Mouse (Mus musculus) olfactory bulb, adult 2 months (tissue): ENCODE data around the gene Hcls1. TPM values are rescaled to one million over a fixed set of nuclear protein-coding genes. Genes with fewer than 3 reads are reported as not detected.

ENCODE experiments used
- H3K27ac ChIP-seq: fragments of 200-500 bp; 2 replicates; pipeline ENCODE4 v1.5.1; 2012; ENCODE audit warnings: low read depth, low read length; ENCODE audit not compliant: insufficient read depth
- H3K4me1 ChIP-seq: fragments of 200-500 bp; 2 replicates; pipeline ENCODE4 v1.6.1; 2012; ENCODE audit warnings: low read length; ENCODE audit not compliant: control insufficient read depth, insufficient read depth
- H3K4me3 ChIP-seq: fragments of 200-500 bp; 2 replicates; pipeline ENCODE4 v1.5.1; 2012; ENCODE audit warnings: mild to moderate bottlenecking, low read depth, low read length, moderate library complexity; ENCODE audit not compliant: insufficient read depth
- CTCF ChIP-seq: fragments of 200-500 bp; IDR thresholded peaks from 2 replicates; pipeline ENCODE4 v1.5.1; 2012; ENCODE audit warnings: low read depth, mild to moderate bottlenecking, low read length, moderate library complexity; ENCODE audit not compliant: insufficient read depth
- POLR2A ChIP-seq: fragments of 200-500 bp; IDR thresholded peaks from 2 replicates; pipeline ENCODE4 v1.6.1; 2012; ENCODE audit warnings: mild to moderate bottlenecking, low read depth, low read length, moderate library complexity; ENCODE audit not compliant: insufficient read depth
- WGBS: fragments of 180-500 bp; shearing (Covaris S2); methylation state at CpG from one replicate; pipeline ENCODE4 v1.1.7; 2018; 5-methylcytosine and 5-hydroxymethylcytosine counted together
- polyA plus RNA-seq: library from polyadenylated mRNA; stranded (reverse); fragments of >200 nt; gene quantifications from 2 replicates; pipeline ENCODE4 v1.2.4, GENCODE M21; 2012; ENCODE audit warnings: low replicate concordance; ENCODE audit not compliant: missing spikeins, insufficient read depth, insufficient read length

Gene Hcls1
- polyA plus RNA-seq, 1 experiment, result 152 TPM

DNA sequence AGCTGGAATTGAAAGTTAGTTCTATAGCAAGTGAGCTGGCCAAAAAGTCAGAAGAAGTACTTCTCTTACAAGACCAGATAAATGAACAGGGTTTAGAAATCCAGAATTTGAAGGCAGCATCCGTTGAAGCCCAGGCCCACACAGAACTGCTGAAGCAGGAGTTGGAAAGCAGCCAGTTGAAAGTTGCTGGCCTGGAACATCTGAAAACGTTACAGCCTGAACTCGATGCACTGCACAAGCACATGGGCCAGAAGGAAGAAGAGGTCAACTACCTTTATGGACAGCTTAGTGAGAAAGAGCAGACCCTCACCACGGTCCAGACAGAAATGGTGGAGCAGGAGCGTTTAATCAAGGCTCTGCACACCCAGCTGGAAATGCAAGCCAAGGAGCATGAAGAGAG is 20.6 kb upstream of the Hcls1 start:
- Histone ChIP-seq H3K4me3 (no peak overlapping the region), H3K4me1 (no peaks in the 10 kb centered on the region), H3K27ac (no peak overlapping the region)
- TF ChIP-seq POLR2A (no peak), CTCF (no peak)
- WGBS, result 67% methylated on average over 5 of the region's 5 CpGs

DNA sequence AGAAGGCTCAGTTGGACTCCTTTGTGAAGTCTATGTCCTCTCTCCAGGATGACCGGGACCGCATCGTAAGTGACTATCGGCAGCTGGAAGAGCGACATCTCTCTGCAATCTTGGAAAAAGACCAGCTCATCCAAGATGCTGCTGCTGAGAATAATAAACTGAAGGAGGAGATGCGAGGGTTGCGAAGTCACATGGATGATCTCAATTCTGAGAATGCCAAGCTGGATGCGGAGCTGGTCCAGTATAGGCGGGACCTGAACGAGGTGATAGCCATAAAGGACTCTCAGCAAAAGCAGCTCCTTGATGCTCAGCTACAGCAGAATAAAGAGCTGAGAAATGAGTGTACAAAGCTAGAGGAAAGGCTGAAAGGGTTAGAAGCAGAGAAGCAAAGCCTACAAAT is 16.3 kb upstream of the Hcls1 start:
- no peaks in the 10 kb centered on the region for H3K4me1 ChIP-seq
- H3K4me3 ChIP-seq, result no peak overlapping the region
- no peak for TF ChIP-seq POLR2A
- no peak for TF ChIP-seq CTCF
- 87% methylated on average over 10 of the region's 10 CpGs for WGBS
- H3K27ac ChIP-seq, result no peak overlapping the region

DNA sequence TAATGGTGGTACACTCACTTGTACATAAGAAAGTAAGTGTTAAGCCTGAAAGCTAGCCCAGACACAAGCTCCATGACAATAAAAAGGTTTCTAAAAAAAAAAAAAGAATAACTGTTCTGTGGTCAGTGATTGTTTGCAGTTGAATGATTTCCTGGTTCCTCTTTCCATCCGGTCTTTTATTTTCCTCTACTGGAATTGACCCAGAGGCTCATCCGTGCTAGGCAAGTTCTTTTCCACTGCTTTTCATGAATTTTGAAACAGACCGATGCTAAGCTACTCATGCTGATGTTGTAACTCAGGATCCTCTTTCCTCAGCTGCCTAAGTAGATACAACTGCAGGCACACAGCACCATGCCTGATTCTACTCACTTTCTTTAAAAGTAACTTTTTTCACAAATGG is 14.4 kb upstream of the Hcls1 start:
- Histone ChIP-seq H3K4me3 (no peak overlapping the region), H3K27ac (no peak overlapping the region), H3K4me1 (no peaks in the 10 kb centered on the region)
- TF ChIP-seq CTCF (no peak), POLR2A (no peak)
- 83% methylated on average over 3 of the region's 3 CpGs for WGBS

DNA sequence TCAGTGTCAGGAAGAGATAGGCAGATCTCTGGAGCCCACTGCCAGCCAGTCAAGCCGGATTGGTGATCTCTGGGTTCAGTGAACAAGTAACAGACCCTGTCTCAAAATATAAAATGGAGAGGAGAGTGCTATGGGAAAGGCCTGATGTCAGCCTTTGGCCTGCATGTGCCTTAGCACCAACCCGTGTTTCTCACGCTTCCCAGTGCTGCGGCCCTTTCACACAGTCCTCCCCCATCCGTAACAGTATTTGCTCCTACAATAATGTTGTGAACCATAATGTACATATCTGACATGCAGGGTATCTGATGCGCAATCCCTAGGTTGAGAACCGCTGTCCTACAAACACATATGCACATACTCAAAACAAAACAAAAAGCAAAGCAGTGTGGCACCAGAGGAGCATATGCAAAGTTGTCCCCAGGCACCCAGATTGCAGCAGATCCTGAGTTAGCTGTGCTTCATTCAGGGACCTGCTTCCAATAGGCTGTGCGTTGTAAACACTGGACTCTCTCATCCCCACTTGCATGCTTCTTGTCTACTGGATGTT is 13.6 kb upstream of the Hcls1 start:
- Histone ChIP-seq H3K27ac (no peak overlapping the region), H3K4me3 (no peak overlapping the region), H3K4me1 (no peaks in the 10 kb centered on the region)
- 92% methylated on average over 8 of the region's 8 CpGs for WGBS
- TF ChIP-seq POLR2A, result no peak
- TF ChIP-seq CTCF, result no peak

DNA sequence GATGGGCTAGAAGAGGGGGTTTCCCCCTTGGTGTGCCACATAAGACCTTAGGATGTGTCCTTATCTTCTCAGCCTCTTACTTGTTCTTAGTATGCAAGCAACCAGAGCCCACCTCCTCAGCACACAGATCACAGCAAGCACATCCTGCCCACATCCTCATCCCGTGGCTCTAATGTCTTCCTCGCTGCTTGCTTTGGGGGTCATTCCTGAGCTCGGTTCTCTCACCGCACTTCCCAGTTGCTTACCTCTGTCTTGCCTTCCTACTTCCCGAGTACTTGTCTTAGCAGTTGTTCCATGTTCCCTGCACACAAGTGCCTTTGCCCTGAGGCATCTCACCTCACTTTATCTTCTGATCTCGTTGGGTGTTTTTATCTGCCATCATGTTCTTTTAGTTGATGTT is 12.8 kb upstream of the Hcls1 start:
- TF ChIP-seq POLR2A (no peak), CTCF (no peak)
- Histone ChIP-seq H3K4me1 (no peaks in the 10 kb centered on the region), H3K4me3 (no peak overlapping the region), H3K27ac (no peak overlapping the region)
- 89% methylated on average over 6 of the region's 6 CpGs for WGBS

DNA sequence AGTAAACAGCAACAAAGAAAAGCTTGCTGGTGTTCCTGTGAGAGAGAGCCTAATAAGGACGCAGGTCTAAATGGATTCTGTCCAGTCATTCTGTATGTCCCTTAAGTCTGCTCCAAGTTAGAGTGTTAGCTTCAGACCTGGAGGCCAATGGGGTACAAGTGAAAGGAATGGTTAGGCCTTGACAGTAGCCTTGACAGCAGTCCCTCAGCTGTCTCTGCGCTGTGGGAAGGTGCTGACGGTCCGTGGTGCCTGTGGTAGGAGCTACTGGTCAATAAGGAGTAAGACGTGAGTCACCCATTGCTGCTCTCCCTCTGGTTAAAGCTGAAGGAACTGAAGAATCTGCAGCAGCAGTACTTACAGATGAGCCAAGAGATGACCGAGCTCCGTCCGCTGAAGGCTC is 10.5 kb upstream of the Hcls1 start:
- 94% methylated on average over 8 of the region's 8 CpGs for WGBS
- TF ChIP-seq POLR2A, result no peak
- H3K4me1 ChIP-seq, result no peaks in the 10 kb centered on the region
- H3K4me3 ChIP-seq, result no peak overlapping the region
- no peak overlapping the region for H3K27ac ChIP-seq

DNA sequence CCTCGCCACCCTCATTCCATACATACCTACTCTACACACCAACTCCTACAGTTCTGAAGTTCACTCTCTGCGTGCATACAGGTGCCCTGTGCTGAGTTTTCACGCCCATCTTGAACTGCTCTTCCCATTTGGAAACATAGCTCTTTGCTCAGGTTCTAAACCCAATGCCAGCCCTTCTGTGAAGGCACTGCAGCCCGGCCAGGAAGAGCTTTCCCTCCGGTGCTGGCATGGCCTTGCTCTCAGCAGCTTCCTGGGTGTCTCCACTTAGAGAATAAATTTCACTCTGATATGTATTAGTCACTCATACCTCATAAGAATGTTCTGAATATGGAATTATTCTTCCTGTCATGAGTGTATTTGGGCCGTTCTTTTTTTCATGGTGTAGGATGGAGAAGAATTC is 9.4 kb upstream of the Hcls1 start:
- WGBS, result 93% methylated on average over 6 of the region's 6 CpGs
- no peak overlapping the region for H3K27ac ChIP-seq
- H3K4me1 ChIP-seq, result no peaks in the 10 kb centered on the region
- no peak overlapping the region for H3K4me3 ChIP-seq
- TF ChIP-seq POLR2A (no peak), CTCF (no peak)

DNA sequence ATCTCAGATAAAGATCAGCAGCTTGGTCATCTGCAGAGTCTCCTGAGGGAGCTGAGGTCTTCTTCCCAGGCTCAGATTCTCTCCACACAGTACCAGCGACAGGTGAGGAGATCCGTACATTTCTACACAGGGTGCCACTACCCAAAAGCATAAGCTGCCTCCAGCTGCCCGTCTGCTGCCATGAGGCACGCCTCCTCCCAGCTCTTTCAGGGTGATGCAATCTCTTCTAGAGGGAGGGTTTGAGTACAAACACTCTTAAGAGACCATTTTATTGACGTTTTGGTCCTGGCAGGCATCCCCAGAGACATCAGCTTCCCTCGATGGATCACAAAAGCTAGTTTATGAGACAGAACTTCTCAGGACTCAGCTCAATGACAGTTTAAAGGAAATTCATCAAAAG is 9.0 kb upstream of the Hcls1 start:
- Histone ChIP-seq H3K4me1 (no peaks in the 10 kb centered on the region), H3K4me3 (no peak overlapping the region), H3K27ac (no peak overlapping the region)
- 71% methylated on average over 6 of the region's 6 CpGs for WGBS
- TF ChIP-seq CTCF (no peak), POLR2A (no peak)

DNA sequence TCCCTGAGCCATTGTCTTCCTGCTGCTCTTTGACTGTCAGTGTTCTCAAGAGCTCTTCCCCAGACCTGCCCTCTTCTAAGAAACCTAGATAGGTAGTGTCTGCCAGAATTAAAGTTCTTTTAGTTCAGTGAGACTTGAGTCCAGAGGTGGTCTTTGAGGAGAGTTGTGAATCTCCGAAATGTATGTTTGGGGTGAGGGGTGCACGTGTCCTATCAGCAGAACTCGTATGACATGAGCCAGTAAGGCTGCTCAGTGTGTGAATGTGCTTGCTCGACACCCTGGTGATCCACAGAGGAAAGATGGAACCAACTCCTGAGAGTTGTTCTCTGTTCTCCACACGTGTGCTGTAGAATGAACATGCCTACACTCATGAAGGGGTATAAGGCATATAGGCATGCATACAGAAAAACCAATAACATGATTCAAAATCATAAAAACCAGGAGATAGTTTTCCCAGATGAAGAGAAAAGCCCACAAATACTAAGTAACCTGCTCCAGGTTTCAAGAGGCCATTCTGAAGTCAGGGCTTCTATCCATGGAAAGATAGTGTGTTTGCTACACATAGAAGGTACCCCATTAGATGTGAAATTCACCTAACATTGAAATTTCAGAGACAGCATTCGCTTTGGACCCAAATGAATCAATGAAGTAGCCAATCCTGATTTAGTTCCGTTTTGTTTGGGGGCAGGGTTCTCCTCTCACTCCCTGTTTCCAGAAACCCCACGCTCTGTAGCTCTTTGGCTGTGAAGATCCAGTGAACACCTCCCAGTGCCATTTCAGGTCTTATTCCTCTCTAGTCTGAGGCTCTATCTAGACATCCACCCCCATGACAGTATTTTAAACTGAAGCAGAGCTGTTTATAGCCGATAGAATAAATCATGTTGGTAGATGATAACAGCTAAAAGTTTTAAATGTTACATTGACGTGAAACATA is 8.0 kb upstream of the Hcls1 start:
- WGBS, result 91% methylated on average over 10 of the region's 10 CpGs
- Histone ChIP-seq H3K27ac (no peak overlapping the region), H3K4me1 (no peaks in the 10 kb centered on the region), H3K4me3 (no peak overlapping the region)
- TF ChIP-seq CTCF, result no peak
- no peak for TF ChIP-seq POLR2A
